Mouse (Mus musculus) limb, embryonic 13.5 days (tissue): ENCODE measurements around the gene Olfr549. TPM values are rescaled to one million over a fixed set of nuclear protein-coding genes. Genes with fewer than 3 reads are reported as not detected.

Experiments used
- ATAC-seq: fragments of 200-750 bp; cut with Nextera tagmentation; 2 replicates; pipeline ENCODE4 v1.8.0; 2017; ENCODE audit warnings: low read depth, moderate number of reproducible peaks, moderate TSS enrichment; ENCODE audit not compliant: low FRiP score
- H3K27ac ChIP-seq: fragments of 300-500 bp; sonication (generic); 2 replicates; pipeline ENCODE4 v1.5.1; 2015; ENCODE audit warnings: inconsistent platforms, mild to moderate bottlenecking, moderate library complexity
- H3K27me3 ChIP-seq: fragments of 300-500 bp; sonication (generic); 2 replicates; pipeline ENCODE4 v1.6.1; 2015; ENCODE audit warnings: mild to moderate bottlenecking, inconsistent platforms
- H3K36me3 ChIP-seq: fragments of 300-500 bp; sonication (generic); 2 replicates; pipeline ENCODE4 v1.6.1; 2015; ENCODE audit warnings: inconsistent platforms, mild to moderate bottlenecking, moderate library complexity
- H3K4me1 ChIP-seq: fragments of 300-500 bp; sonication (generic); 2 replicates; pipeline ENCODE4 v1.6.1; 2015; ENCODE audit warnings: inconsistent platforms
- H3K4me2 ChIP-seq: fragments of 300-500 bp; sonication (generic); replicated peaks from 2 replicates; pipeline ENCODE4 v1.6.1; 2015; ENCODE audit warnings: inconsistent platforms, mild to moderate bottlenecking, moderate library complexity
- H3K4me3 ChIP-seq: fragments of 300-500 bp; sonication (generic); 2 replicates; pipeline ENCODE4 v1.5.1; 2015; ENCODE audit warnings: moderate library complexity, mild to moderate bottlenecking, inconsistent platforms
- H3K9ac ChIP-seq: fragments of 300-500 bp; sonication (generic); 2 replicates; pipeline ENCODE4 v1.6.1; 2015; ENCODE audit warnings: mild to moderate bottlenecking, inconsistent platforms
- H3K9me3 ChIP-seq: fragments of 300-500 bp; sonication (generic); 2 replicates; pipeline ENCODE4 v1.6.1; 2016; ENCODE audit warnings: inconsistent platforms
- WGBS: fragments of 180-500 bp; shearing (Covaris S2); methylation state at CpG from one replicate; pipeline ENCODE4 v1.1.7; 2015; 5-methylcytosine and 5-hydroxymethylcytosine counted together
- polyA plus RNA-seq: library from polyadenylated mRNA; unstranded; fragments of >200 nt; fragmentation: Nextera tagmentation; extraction: Ambion mirVana; gene quantifications from 2 replicates; pipeline ENCODE4 v1.2.1, GENCODE M21; 2015

Olfr549 gene
- polyA plus RNA-seq, 1 experiment from 2014 or later, result not detected

DNA sequence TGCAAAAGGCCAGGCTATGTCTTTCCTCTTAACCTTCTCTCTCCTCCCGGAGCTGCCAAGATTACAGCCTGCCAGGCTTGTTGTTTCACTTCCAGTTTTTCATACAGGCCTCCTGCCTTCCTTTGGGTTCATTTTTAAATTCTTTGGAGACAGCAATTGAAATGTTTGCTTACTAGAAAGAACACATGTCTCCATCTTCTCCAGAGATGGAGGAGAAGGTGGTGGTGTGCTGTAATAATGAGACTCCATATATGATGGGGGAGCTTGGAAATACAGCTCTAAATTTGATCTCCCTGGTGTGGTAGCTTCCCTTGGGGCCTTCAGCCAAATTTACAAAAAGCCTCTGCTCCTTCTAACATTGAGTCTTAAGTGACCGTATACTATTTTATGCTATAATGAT, 9.1 kb upstream of the Olfr549 start, which contains the start of gene Olfr548-ps1:
Olfr548-ps1 (plus strand) TSS at position 301 of the 400 bp plus-strand sequence.
- Histone ChIP-seq H3K27me3 (no peaks in the 10 kb centered on the region), H3K36me3 (no peaks in the 10 kb centered on the region), H3K4me2 (no peak within 1 kb of the TSS), H3K4me3 (no peak within 1 kb of the TSS), H3K4me1 (no peaks in the 10 kb centered on the region), H3K9me3 (no peaks in the 10 kb centered on the region), H3K9ac (no peak within 1 kb of the TSS), H3K27ac (no peak within 1 kb of the TSS)
- no peak for ATAC-seq
- 77% methylated on average over 2 of the region's 2 CpGs for WGBS

- H3K9me3 ChIP-seq, result no peaks in the 10 kb centered on the region
- H3K4me1 ChIP-seq, result no peaks in the 10 kb centered on the region
- H3K27ac ChIP-seq, result no peak overlapping the region
- no peak for ATAC-seq
- H3K4me3 ChIP-seq, result no peak overlapping the region
- H3K9ac ChIP-seq, result no peak overlapping the region
- H3K27me3 ChIP-seq, result no peaks in the 10 kb centered on the region
- 71% methylated on average over 3 of the region's 3 CpGs for WGBS
- no peak overlapping the region for H3K4me2 ChIP-seq
- H3K36me3 ChIP-seq, result no peaks in the 10 kb centered on the region
Measured at GRCm38 (mm10) chr7:102541251-102541650, 8.4 kb upstream of the Olfr549 start.

DNA sequence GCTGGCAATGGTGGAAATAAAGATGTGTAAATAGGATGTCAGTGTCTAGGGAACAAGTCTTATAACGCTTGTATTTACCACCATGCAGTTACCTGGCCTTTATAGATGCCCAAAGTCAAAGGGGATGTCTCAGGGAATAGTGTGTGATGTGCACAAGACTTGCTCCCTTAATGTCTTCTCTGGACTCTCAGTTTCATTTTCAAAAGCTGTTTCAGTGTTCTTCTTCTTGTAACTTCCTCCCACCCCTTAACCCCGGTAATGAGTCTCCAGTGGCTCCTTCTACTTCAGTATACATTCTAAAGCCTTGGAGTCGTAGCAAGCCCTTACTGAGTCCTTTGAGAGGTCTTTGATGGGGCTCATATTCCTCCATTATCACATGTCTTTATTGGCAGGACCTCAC, 3.6 kb downstream of the Olfr549 start:
- WGBS, result 71% methylated on average over 3 of the region's 3 CpGs
- H3K9me3 ChIP-seq, result no peaks in the 10 kb centered on the region
- no peak overlapping the region for H3K4me3 ChIP-seq
- no peak overlapping the region for H3K4me2 ChIP-seq
- ATAC-seq, result no peak
- H3K36me3 ChIP-seq, result no peaks in the 10 kb centered on the region
- H3K4me1 ChIP-seq, result no peaks in the 10 kb centered on the region
- H3K27ac ChIP-seq, result no peak overlapping the region
- H3K9ac ChIP-seq, result no peak overlapping the region
- no peaks in the 10 kb centered on the region for H3K27me3 ChIP-seq

- H3K27ac ChIP-seq, result no peak within 1 kb of the TSS
- no peaks in the 10 kb centered on the region for H3K36me3 ChIP-seq
- H3K4me3 ChIP-seq, result peak within 1 kb of the TSS; percentile 50
- peaks cover 8% of the 10 kb centered on the region; the same call in 1 of the 2 replicates for H3K4me1 ChIP-seq
- ATAC-seq, result peak; percentile 92
- 19% methylated on average over 10 of the region's 10 CpGs for WGBS
- H3K9ac ChIP-seq, result peak within 1 kb of the TSS; percentile 63
- H3K9me3 ChIP-seq, result no peaks in the 10 kb centered on the region
- H3K27me3 ChIP-seq, result no peaks in the 10 kb centered on the region
- H3K4me2 ChIP-seq, result peak within 1 kb of the TSS; percentile 70
Measured at GRCm38 (mm10) chr7:102564999-102565997, 15.6 kb downstream of the Olfr549 start, which contains the start of gene Trim21. Gene Trim21, minus strand, starts transcription at chr7:102565486.

DNA sequence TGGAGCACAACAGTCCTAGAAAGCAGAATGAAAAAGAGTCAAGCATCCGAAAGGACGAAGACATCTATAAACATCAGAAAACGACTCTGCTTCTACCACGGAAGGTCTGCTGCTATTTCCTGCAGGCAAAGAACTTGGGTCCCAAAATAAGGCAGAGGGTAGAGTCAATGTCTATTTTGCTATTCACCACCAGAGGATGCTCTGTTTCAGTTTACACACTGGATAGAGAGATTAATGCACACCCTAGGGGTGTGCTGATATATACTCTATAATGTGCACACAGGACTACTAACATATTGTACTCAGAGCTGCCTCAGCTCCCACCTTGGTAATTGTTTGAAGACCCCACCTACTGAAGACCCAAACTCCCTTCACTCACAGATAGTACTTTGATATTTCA, 16.5 kb downstream of the Olfr549 start:
- Histone ChIP-seq H3K9me3 (no peaks in the 10 kb centered on the region), H3K9ac (no peak overlapping the region), H3K4me1 (peaks cover 8% of the 10 kb centered on the region; the same call in 1 of the 2 replicates), H3K4me3 (no peak overlapping the region), H3K27me3 (no peaks in the 10 kb centered on the region), H3K36me3 (no peaks in the 10 kb centered on the region), H3K27ac (no peak overlapping the region), H3K4me2 (no peak overlapping the region)
- ATAC-seq, result no peak
- WGBS, result 87% methylated on average over 4 of the region's 4 CpGs

DNA sequence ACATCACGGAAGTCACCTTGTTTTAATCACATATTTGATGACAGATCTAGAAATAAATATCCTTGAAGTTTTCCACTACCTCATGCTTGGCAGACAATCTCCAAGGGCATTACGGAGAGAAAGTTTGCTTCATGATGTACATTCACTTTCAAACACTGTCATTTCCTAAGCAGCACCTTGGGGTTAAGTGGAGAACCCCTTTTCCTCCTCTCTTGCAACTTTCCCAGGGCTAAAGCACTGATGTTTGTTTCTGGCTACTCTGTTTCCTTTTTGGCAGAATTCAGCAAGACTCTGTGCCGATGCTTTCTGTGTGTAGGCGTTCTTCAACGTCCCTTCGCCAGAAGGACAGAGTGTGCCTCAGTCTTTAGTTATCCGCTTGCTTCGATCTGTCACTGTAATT, 21.5 kb downstream of the Olfr549 start, which contains the start of gene Olfr550:
Olfr550 (plus strand) TSS at position 301 of the 400 bp plus-strand sequence.
- Histone ChIP-seq H3K9ac (no peak within 1 kb of the TSS), H3K9me3 (no peaks in the 10 kb centered on the region), H3K27me3 (no peaks in the 10 kb centered on the region), H3K4me3 (no peak within 1 kb of the TSS), H3K4me2 (no peak within 1 kb of the TSS), H3K36me3 (no peaks in the 10 kb centered on the region), H3K27ac (no peak within 1 kb of the TSS), H3K4me1 (no peaks in the 10 kb centered on the region)
- no peak for ATAC-seq
- 91% methylated on average over 8 of the region's 8 CpGs for WGBS

- ATAC-seq, result no peak
- Histone ChIP-seq H3K36me3 (no peaks in the 10 kb centered on the region), H3K4me2 (no peak overlapping the region), H3K4me1 (no peaks in the 10 kb centered on the region), H3K27ac (no peak overlapping the region), H3K9ac (no peak overlapping the region), H3K4me3 (no peak overlapping the region), H3K27me3 (no peaks in the 10 kb centered on the region), H3K9me3 (no peaks in the 10 kb centered on the region)
- WGBS, result 82% methylated on average over 3 of the region's 3 CpGs
Measured at GRCm38 (mm10) chr7:102573174-102573830, 23.6 kb downstream of the Olfr549 start.

DNA sequence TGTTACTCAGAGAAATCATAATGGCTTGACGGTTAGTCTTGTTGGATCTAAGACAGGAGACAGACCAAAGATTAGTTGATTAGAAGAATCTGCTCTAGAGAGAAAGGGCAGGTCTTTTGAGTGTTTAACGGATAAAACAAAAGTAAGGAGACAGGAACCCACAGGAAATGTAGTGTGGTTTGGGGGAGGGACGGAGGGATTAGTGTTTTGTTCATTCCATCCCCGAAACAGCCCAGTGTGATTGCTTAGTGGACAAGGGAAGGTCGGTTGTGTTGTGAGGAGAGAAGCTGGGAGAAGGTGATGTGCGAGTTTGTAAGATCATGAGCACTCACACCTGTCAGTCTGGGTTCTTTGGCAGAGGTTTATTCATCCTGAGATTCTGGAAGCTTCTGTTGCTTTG, 26.3 kb downstream of the Olfr549 start:
- H3K36me3 ChIP-seq, result no peaks in the 10 kb centered on the region
- H3K4me3 ChIP-seq, result no peak overlapping the region
- H3K4me1 ChIP-seq, result no peaks in the 10 kb centered on the region
- H3K27ac ChIP-seq, result no peak overlapping the region
- no peak overlapping the region for H3K9ac ChIP-seq
- no peak for ATAC-seq
- 69% methylated on average over 6 of the region's 6 CpGs for WGBS
- H3K9me3 ChIP-seq, result no peaks in the 10 kb centered on the region
- H3K4me2 ChIP-seq, result no peak overlapping the region
- no peaks in the 10 kb centered on the region for H3K27me3 ChIP-seq

GRCm38 (mm10) chr7:102591786-102592185, 42.1 kb downstream of the Olfr549 start, which contains the start of gene Olfr551:
Gene Olfr551, minus strand, starts transcription at chr7:102591886.
- no peaks in the 10 kb centered on the region for H3K27me3 ChIP-seq
- no peaks in the 10 kb centered on the region for H3K4me1 ChIP-seq
- H3K4me3 ChIP-seq, result no peak within 1 kb of the TSS
- H3K36me3 ChIP-seq, result no peaks in the 10 kb centered on the region
- no peaks in the 10 kb centered on the region for H3K9me3 ChIP-seq
- no peak within 1 kb of the TSS for H3K9ac ChIP-seq
- H3K27ac ChIP-seq, result no peak within 1 kb of the TSS
- H3K4me2 ChIP-seq, result no peak within 1 kb of the TSS
- WGBS, result 86% methylated on average over 3 of the region's 3 CpGs
- no peak for ATAC-seq

DNA sequence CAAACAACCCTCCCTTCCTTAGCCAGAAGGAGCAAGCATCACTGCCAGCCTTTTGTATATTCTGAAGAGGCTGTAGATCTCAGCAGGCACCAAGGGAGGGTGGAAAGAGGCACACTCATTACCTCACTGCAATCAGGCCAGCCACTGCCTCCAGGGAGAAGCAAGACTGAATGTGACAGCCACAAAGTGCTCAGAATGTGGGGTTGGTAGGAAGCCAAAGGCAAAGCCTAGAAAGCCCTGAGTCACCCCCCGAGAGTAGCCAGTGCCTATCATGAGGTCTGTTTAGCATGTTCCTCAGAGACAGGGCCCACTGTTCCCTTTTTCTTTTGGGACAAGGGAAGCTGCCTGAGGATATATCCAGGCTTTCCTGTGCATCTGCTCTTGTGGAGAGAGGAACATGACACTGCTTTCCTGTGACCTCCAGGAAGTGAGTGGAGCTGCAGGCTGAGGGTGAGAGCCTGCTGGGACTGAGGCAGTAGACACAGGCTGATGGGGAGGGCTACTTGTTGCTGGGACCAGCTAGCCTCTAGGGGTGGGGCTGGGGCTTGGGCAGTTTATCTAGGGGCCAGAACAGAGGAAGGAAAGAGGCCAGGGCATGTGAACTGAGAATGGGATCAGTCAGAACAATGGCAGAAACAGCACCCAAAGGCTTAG, 47.8 kb downstream of the Olfr549 start, which contains the start of gene Olfr552:
Olfr552 (plus strand) TSS at position 393 of the 654 bp plus-strand sequence.
- no peaks in the 10 kb centered on the region for H3K36me3 ChIP-seq
- ATAC-seq, result no peak
- no peak within 1 kb of the TSS for H3K4me2 ChIP-seq
- H3K4me3 ChIP-seq, result no peak within 1 kb of the TSS
- no peak within 1 kb of the TSS for H3K9ac ChIP-seq
- H3K9me3 ChIP-seq, result no peaks in the 10 kb centered on the region
- no peak within 1 kb of the TSS for H3K27ac ChIP-seq
- H3K27me3 ChIP-seq, result no peaks in the 10 kb centered on the region
- WGBS, result 77% methylated on average over 1 of the region's 1 CpGs
- no peaks in the 10 kb centered on the region for H3K4me1 ChIP-seq
